Mouse (Mus musculus) limb, embryonic 14.5 days (tissue): ENCODE results near the gene Mbnl2. TPM values are rescaled to one million over a fixed set of nuclear protein-coding genes. Genes with fewer than 3 reads are reported as not detected.
A peak's percentile ranks its signal among the peaks of the same experiment; 100 is the strongest.

Experiments
- ATAC-seq: fragments of 200-750 bp; cut with Nextera tagmentation; 2 replicates; pipeline ENCODE4 v1.8.0; 2017; ENCODE audit warnings: low read depth, moderate number of reproducible peaks, moderate TSS enrichment; ENCODE audit not compliant: low FRiP score
- DNase-seq: peaks from one replicate; pipeline ENCODE4 v3.0.0-alpha.2; 2015; ENCODE audit warnings: low spot score
- H3K27ac ChIP-seq: fragments of 300-500 bp; sonication (generic); replicated peaks from 2 replicates; pipeline ENCODE4 v1.5.1; 2014; ENCODE audit warnings: low read depth, mild to moderate bottlenecking, low read length, moderate library complexity, mixed read lengths
- H3K27me3 ChIP-seq: fragments of 300-500 bp; sonication (generic); 2 replicates; pipeline ENCODE4 v1.6.1; 2014; ENCODE audit warnings: low read length, mixed read lengths; ENCODE audit not compliant: control insufficient read depth, insufficient read depth
- H3K36me3 ChIP-seq: fragments of 300-500 bp; sonication (generic); 2 replicates; pipeline ENCODE4 v1.6.1; 2014; ENCODE audit warnings: mild to moderate bottlenecking, low read length, moderate library complexity, mixed read lengths; ENCODE audit not compliant: control insufficient read depth, insufficient read depth
- H3K4me1 ChIP-seq: fragments of 300-500 bp; sonication (generic); 2 replicates; pipeline ENCODE4 v1.6.1; 2014; ENCODE audit warnings: antibody characterized with exemption, low read length, mixed read lengths; ENCODE audit not compliant: control insufficient read depth, insufficient read depth
- H3K4me2 ChIP-seq: fragments of 300-500 bp; sonication (generic); replicated peaks from 2 replicates; pipeline ENCODE4 v1.6.1; 2014; ENCODE audit warnings: low read depth, mild to moderate bottlenecking, low read length, moderate library complexity; ENCODE audit not compliant: severe bottlenecking
- H3K4me3 ChIP-seq: fragments of 300-500 bp; sonication (generic); replicated peaks from 2 replicates; pipeline ENCODE4 v1.5.1; 2014; ENCODE audit warnings: low read length
- H3K9ac ChIP-seq: fragments of 300-500 bp; sonication (generic); 2 replicates; pipeline ENCODE4 v1.6.1; 2014; ENCODE audit warnings: mild to moderate bottlenecking, low read depth, low read length, moderate library complexity; ENCODE audit not compliant: severe bottlenecking
- H3K9me3 ChIP-seq: fragments of 300-500 bp; sonication (generic); 2 replicates; pipeline ENCODE4 v1.6.1; 2016; ENCODE audit warnings: low read length; ENCODE audit not compliant: control insufficient read depth
- POLR2A ChIP-seq: fragments of 200-500 bp; IDR thresholded peaks from 2 replicates; pipeline ENCODE4 v1.8.0; 2012; ENCODE audit warnings: inconsistent platforms, mild to moderate bottlenecking, moderate library complexity, borderline replicate concordance; ENCODE audit not compliant: insufficient read depth, insufficient read length; ENCODE audit errors: extremely low read depth
- WGBS: fragments of 180-500 bp; shearing (Covaris S2); extraction: QIAGEN DNeasy Blood & Tissue Kit; methylation state at CpG from one replicate; pipeline ENCODE4 v1.1.7; 2014; 5-methylcytosine and 5-hydroxymethylcytosine counted together
- polyA plus RNA-seq, 2 experiments: library from polyadenylated mRNA; depleted of rRNA in 1 of 2; stranded (reverse) in 1 of 2; unstranded in 1 of 2; fragments of >200 nt; fragmentation: Nextera tagmentation in 1 of 2; extraction: Ambion mirVana in 1 of 2; gene quantifications; 2 replicates each; pipeline versions ENCODE4 v1.2.1 to v1.2.3; 2012 to 2014

The Mbnl2 gene
- polyA plus RNA-seq, 2 experiments, result 109 to 161 TPM

GRCm38 (mm10) chr14:120388818-120389691, 113.6 kb downstream of the Mbnl2 start:
- TF ChIP-seq POLR2A, result no peak
- no peaks in the 10 kb centered on the region for H3K27me3 ChIP-seq
- no peak for DNase-seq
- H3K36me3 ChIP-seq, result peaks cover 61% of the 10 kb centered on the region
- H3K27ac ChIP-seq, result 0 out of 2 replicates have a peak overlapping the region, but pooled peaks have one; percentile 46
- no peak overlapping the region; the same call in 1 of the 2 replicates for H3K4me3 ChIP-seq
- ATAC-seq, result peak; percentile 58
- H3K9ac ChIP-seq, result peak overlapping the region; percentile 36; the same call in 1 of the 2 replicates
- whole genome bisulfite sequencing, result 12% methylated on average over 37 of the region's 38 CpGs
- H3K9me3 ChIP-seq, result 0 out of 2 replicates have a peak, but pooled peaks cover 3% of the 10 kb centered on the region
- H3K4me1 ChIP-seq, result peaks cover 8% of the 10 kb centered on the region
- H3K4me2 ChIP-seq, result peak overlapping the region; percentile 32

DNA sequence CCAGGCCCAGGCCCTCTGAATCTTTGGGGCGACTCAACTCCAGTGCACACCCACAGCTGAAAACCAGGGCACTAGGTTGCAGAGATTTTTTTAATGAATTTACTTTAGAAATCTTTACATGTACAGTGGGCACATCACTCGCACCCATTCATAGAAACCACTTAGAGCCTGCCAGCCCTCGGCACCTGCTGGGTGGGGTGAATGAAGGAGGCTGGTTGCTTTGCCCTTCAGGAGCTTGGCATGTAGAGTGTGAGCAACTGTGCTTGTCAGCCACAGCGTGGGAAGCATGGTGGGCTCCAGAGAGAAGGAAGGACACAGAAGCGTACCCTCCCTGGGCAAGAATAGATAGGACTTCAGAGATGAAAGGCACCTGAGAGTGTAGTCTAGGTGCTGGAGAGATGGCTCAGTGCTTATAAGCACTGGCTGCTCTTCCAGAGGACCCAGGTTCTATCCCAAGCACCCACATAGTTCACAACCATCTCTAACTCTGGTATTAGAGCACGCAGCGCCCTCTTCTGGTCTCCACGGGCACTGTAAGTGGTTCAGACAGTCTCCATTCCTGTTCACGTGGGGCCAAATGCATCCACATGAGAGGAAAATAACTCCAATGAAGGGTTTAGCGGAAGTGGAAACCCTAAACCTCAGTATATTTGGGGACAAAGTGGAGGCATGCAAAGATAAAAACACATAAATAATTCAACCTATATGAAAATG, 114.9 kb downstream of the Mbnl2 start:
- Histone ChIP-seq H3K27me3 (no peaks in the 10 kb centered on the region), H3K36me3 (peaks cover 62% of the 10 kb centered on the region), H3K9ac (no peak overlapping the region), H3K4me3 (no peak overlapping the region), H3K4me1 (peaks cover 8% of the 10 kb centered on the region), H3K4me2 (no peak overlapping the region), H3K9me3 (0 out of 2 replicates have a peak, but pooled peaks cover 3% of the 10 kb centered on the region), H3K27ac (no peak overlapping the region)
- no peak for TF ChIP-seq POLR2A
- no peak for ATAC-seq
- WGBS, result 97% methylated on average over 10 of the region's 10 CpGs
- DNase-seq, result no peak

GRCm38 (mm10) chr14:120391701-120392100, 116.2 kb downstream of the Mbnl2 start:
- no peak overlapping the region for H3K4me3 ChIP-seq
- peaks cover 65% of the 10 kb centered on the region for H3K36me3 ChIP-seq
- no peak for DNase-seq
- H3K9ac ChIP-seq, result no peak overlapping the region
- no peak for ATAC-seq
- H3K9me3 ChIP-seq, result 0 out of 2 replicates have a peak, but pooled peaks cover 3% of the 10 kb centered on the region
- H3K27me3 ChIP-seq, result no peaks in the 10 kb centered on the region
- 0 out of 2 replicates have a peak overlapping the region, but pooled peaks have one; percentile 26 for H3K27ac ChIP-seq
- 88% methylated on average over 10 of the region's 10 CpGs for WGBS
- TF ChIP-seq POLR2A, result no peak
- peaks cover 8% of the 10 kb centered on the region for H3K4me1 ChIP-seq
- H3K4me2 ChIP-seq, result no peak overlapping the region

DNA sequence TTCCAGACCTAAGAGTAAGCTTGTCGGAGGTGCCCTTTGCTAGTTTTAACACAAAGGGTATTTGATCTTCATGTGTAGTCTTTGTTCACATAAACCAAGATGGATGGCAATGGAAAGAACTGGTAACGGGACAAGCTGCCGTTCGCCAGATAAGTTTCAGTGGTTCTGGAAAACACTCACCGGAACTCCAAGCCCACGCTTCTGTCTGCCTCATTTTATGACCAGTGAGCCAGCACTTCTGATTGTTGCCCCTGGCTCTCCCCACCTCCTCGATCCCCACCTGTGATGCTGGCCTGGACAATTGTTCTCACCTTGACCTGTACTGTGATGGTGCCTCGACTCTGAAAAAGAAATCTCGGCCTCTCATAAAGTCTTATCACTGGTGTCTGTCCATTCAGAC, 117.0 kb downstream of the Mbnl2 start:
- 0 out of 2 replicates have a peak, but pooled peaks cover 3% of the 10 kb centered on the region for H3K9me3 ChIP-seq
- 81% methylated on average over 9 of the region's 9 CpGs for WGBS
- H3K4me2 ChIP-seq, result no peak overlapping the region
- TF ChIP-seq POLR2A, result no peak
- no peaks in the 10 kb centered on the region for H3K27me3 ChIP-seq
- H3K4me3 ChIP-seq, result no peak overlapping the region
- no peak for DNase-seq
- no peak overlapping the region for H3K9ac ChIP-seq
- H3K4me1 ChIP-seq, result peaks cover 8% of the 10 kb centered on the region
- peaks cover 72% of the 10 kb centered on the region for H3K36me3 ChIP-seq
- H3K27ac ChIP-seq, result no peak overlapping the region
- no peak for ATAC-seq

GRCm38 (mm10) chr14:120393441-120393840, 118.0 kb downstream of the Mbnl2 start:
- no peak for TF ChIP-seq POLR2A
- no peak for ATAC-seq
- no peaks in the 10 kb centered on the region for H3K27me3 ChIP-seq
- H3K4me2 ChIP-seq, result no peak overlapping the region
- H3K4me1 ChIP-seq, result peaks cover 8% of the 10 kb centered on the region
- DNase-seq, result no peak
- 0 out of 2 replicates have a peak, but pooled peaks cover 3% of the 10 kb centered on the region for H3K9me3 ChIP-seq
- H3K4me3 ChIP-seq, result no peak overlapping the region
- no peak overlapping the region for H3K9ac ChIP-seq
- 84% methylated on average over 8 of the region's 8 CpGs for WGBS
- H3K27ac ChIP-seq, result no peak overlapping the region
- H3K36me3 ChIP-seq, result peaks cover 71% of the 10 kb centered on the region
